Mouse (Mus musculus): Measurements from ENCODE around the gene Prps1.

- TF ChIP-seq CTCF (IDR thresholded peaks at IDR 0.05; ENCODE audit: insufficient read depth, low read depth, low read length) (no peak), POLR2A (IDR thresholded peaks at IDR 0.05; ENCODE audit: insufficient read depth, low read depth, low read length) (no peak)
Measured at GRCm38 (mm10) chrX:140407593-140407992, 48.8 kb upstream of the Prps1 start.
